Mouse (Mus musculus) liver, embryonic 14.5 days (tissue): ENCODE data around the gene Gclm. TPM values are rescaled to one million over a fixed set of nuclear protein-coding genes. Genes with fewer than 3 reads are reported as not detected.
"Not testable (repeated sequence)": the region's sequence is repeated elsewhere in the genome, so short reads cannot be mapped to it uniquely, and the experiment has no call there.

Source experiments
- ATAC-seq: fragments of 200-750 bp; cut with Nextera tagmentation; 2 replicates; pipeline ENCODE4 v1.8.0; 2017; ENCODE audit warnings: moderate number of reproducible peaks, mild to moderate bottlenecking, moderate library complexity; ENCODE audit not compliant: insufficient read depth
- DNase-seq, 3 experiments: peaks; one replicate each; pipeline ENCODE4 v3.0.0-alpha.2; 2012 to 2013; ENCODE audit warnings: low read depth in 3 of 3, low spot score in 3 of 3
- H3K27ac ChIP-seq: fragments of 300-500 bp; sonication (generic); 2 replicates; pipeline ENCODE4 v1.5.1; 2014; ENCODE audit warnings: moderate library complexity, mild to moderate bottlenecking, control low read depth, inconsistent platforms
- H3K27me3 ChIP-seq: fragments of 300-500 bp; sonication (generic); 2 replicates; pipeline ENCODE4 v1.6.1; 2014; ENCODE audit warnings: mild to moderate bottlenecking, low read length, moderate library complexity; ENCODE audit not compliant: control insufficient read depth, insufficient read depth
- H3K36me3 ChIP-seq: fragments of 300-500 bp; sonication (generic); replicated peaks from 2 replicates; pipeline ENCODE4 v1.6.1; 2014; ENCODE audit warnings: low read depth; ENCODE audit not compliant: control insufficient read depth, insufficient read depth
- H3K4me1 ChIP-seq, 2 experiments: fragments of 200-500 bp in 1 of 2; fragments of 300-500 bp in 1 of 2; sonication (generic) in 1 of 2; replicated peaks; 2 replicates each; pipeline ENCODE4 v1.6.1; 2012 to 2014; ENCODE audit warnings: antibody characterized with exemption in 1 of 2, inconsistent platforms in 1 of 2, low read length in 1 of 2; ENCODE audit not compliant: control insufficient read depth in 2 of 2, insufficient read depth in 2 of 2
- H3K4me2 ChIP-seq: fragments of 300-500 bp; sonication (generic); 2 replicates; pipeline ENCODE4 v1.6.1; 2014; ENCODE audit warnings: low read depth, mild to moderate bottlenecking, control low read depth, moderate library complexity
- H3K4me3 ChIP-seq, 2 experiments: fragments of 200-500 bp in 1 of 2; fragments of 300-500 bp in 1 of 2; sonication (generic) in 1 of 2; 2 replicates each; pipeline ENCODE4 v1.5.1; 2012 to 2014; ENCODE audit warnings: low read depth in 2 of 2, low read length in 2 of 2, mild to moderate bottlenecking in 2 of 2, control low read depth in 1 of 2, inconsistent platforms in 1 of 2, moderate library complexity in 1 of 2; ENCODE audit not compliant: insufficient read depth in 1 of 2
- H3K9ac ChIP-seq: fragments of 300-500 bp; sonication (generic); replicated peaks from 2 replicates; pipeline ENCODE4 v1.6.1; 2014; ENCODE audit warnings: mild to moderate bottlenecking, control low read depth, moderate library complexity
- H3K9me3 ChIP-seq: fragments of 300-500 bp; sonication (generic); 2 replicates; pipeline ENCODE4 v1.6.1; 2016; ENCODE audit warnings: low read length, mixed read lengths; ENCODE audit not compliant: control insufficient read depth
- CTCF ChIP-seq: IDR thresholded peaks from 2 replicates; pipeline ENCODE4 v1.5.1; 2016; ENCODE audit warnings: antibody characterized with exemption, low read depth, control low read depth
- EP300 ChIP-seq: IDR thresholded peaks from 2 replicates; pipeline ENCODE4 v1.6.1; 2016; ENCODE audit warnings: antibody characterized with exemption, low read depth
- WGBS: fragments of 180-500 bp; shearing (Covaris S2); extraction: QIAGEN DNeasy Blood & Tissue Kit; methylation state at CpG from one replicate; pipeline ENCODE4 v1.1.7; 2014; ENCODE audit not compliant: insufficient replicate concordance; 5-methylcytosine and 5-hydroxymethylcytosine counted together
- polyA plus RNA-seq, 2 experiments: library from polyadenylated mRNA; depleted of rRNA in 1 of 2; stranded (reverse) in 1 of 2; unstranded in 1 of 2; fragments of >200 nt; fragmentation: Nextera tagmentation in 1 of 2; extraction: Ambion mirVana in 1 of 2; gene quantifications; 2 replicates each; pipeline versions ENCODE4 v1.2.1 to v1.2.3; 2012 to 2014

Gclm gene
- polyA plus RNA-seq, 2 experiments = 140 to 360 TPM

DNA sequence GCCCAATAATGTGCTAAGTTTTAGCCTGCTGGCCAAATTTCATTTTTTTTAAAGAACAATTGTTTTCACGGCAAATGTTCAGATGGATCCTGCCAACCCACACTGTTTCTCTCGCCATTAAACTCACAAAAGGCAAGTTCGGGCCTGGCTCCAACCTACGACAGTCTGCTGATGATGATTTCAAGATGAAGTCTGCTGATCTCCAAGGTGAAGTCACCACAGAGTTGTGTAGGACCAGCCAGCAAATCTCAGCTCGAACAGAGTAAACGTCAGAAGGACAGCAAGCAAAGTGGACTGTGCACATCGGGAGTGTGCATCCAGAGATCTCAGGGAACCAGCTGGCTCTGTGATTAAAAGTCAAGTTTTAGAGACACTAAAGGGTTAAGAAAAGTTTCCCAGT, 34.5 kb upstream of the Gclm start:
- TF ChIP-seq EP300 = no peak
- TF ChIP-seq CTCF = no peak
- WGBS = 66% methylated on average over 7 of the region's 7 CpGs
- no peak for DNase-seq

DNA sequence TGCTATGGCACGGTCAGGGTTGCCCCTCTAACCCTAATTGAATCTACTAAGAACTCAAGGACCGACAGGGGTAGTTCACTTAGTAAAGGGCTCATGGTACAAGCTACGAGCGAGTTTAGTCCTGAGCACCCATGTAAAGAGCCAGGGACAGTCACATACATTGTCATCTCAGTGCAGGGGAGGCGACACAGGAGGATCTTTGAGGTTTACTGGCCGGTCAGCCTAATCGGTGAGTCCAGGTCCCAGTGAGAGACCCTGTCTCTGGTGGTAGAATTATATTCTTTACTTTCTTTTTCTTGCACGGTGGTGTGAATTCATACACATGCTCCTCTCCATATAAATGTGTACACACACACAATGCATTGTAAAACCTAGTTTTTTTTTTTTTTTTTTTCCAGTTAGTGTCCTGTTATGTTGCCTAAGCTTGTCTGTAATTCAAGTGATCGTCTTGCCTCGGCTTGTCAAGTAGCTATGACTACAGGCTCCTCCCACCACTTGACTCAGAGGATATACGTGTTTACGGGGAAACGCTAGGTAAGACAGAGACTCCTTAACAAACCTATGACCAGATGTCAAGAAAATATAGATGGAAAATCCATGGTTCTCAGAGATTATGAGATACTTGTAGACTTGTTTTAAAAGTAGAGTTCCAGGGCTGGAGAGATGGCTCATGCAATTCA, 33.8 kb upstream of the Gclm start:
- Histone ChIP-seq H3K27ac (no peak overlapping the region), H3K4me1 (peaks cover 0 to 8% of the 10 kb centered on the region in 2 experiments; a peak in 2 of 4 replicates), H3K27me3 (no peaks in the 10 kb centered on the region), H3K4me3 (no peak overlapping the region), H3K9ac (no peak overlapping the region), H3K4me2 (no peak overlapping the region), H3K36me3 (no peaks in the 10 kb centered on the region), H3K9me3 (no peaks in the 10 kb centered on the region)
- ATAC-seq (no peak), DNase-seq (no peak)
- TF ChIP-seq EP300 (no peak), CTCF (no peak)
- 68% methylated on average over 13 of the region's 13 CpGs for WGBS

More for the DNA sequence above, 34.5 kb upstream of the Gclm start:
- no peaks in the 10 kb centered on the region for H3K9me3 ChIP-seq
- no peaks in the 10 kb centered on the region for H3K36me3 ChIP-seq
- ATAC-seq = no peak
- no peak overlapping the region for H3K4me2 ChIP-seq
- H3K9ac ChIP-seq = no peak overlapping the region
- peaks cover 0 to 9% of the 10 kb centered on the region in 2 experiments; a peak in 2 of 4 replicates for H3K4me1 ChIP-seq
- no peaks in the 10 kb centered on the region for H3K27me3 ChIP-seq
- H3K27ac ChIP-seq = no peak overlapping the region
- H3K4me3 ChIP-seq = no peak overlapping the region

DNA sequence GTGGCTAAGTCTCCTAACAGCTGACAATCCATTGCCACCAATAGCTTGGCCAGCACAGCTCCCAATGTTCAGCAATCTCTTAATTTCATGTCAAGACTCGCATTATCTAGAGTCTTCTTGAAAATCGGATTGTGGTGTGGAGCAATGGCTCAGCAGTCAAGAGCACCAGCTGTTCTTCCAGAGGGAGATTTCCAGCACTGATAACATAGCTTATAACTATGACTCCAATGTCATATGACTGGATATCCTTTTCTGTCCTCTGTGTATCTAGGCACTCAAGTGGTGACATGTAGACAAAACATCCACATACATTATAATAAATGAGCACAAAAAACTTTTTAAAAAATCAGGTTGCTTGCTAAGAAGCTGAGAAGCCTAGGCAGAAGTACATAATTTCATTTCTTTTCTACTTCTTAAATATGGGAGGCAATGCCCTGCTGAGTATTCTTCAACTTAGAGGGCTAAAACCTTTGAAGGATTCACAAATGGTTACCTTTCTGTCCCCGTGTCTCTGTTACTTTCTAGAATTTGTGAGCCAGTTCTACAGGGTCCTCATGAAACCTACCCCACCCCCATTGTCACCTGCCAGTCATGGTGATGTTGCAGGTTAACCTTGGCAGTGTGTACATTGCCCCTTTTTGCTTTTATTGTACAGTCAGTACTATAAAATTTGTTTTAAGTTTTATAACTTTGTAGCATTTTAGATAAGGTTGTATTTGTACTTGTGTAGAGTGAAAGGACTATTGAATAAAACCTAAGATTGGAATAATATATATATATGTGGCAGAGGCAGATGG, 23.9 kb upstream of the Gclm start:
- Histone ChIP-seq H3K27ac (no peak overlapping the region), H3K27me3 (no peaks in the 10 kb centered on the region), H3K36me3 (no peaks in the 10 kb centered on the region), H3K4me3 (no peak overlapping the region), H3K4me1 (no peaks in the 10 kb centered on the region), H3K9ac (no peak overlapping the region), H3K4me2 (no peak overlapping the region), H3K9me3 (no peaks in the 10 kb centered on the region)
- ATAC-seq (no peak), DNase-seq (no peak)
- WGBS = 50% methylated on average over 3 of the region's 3 CpGs
- TF ChIP-seq CTCF (no peak), EP300 (no peak)

DNA sequence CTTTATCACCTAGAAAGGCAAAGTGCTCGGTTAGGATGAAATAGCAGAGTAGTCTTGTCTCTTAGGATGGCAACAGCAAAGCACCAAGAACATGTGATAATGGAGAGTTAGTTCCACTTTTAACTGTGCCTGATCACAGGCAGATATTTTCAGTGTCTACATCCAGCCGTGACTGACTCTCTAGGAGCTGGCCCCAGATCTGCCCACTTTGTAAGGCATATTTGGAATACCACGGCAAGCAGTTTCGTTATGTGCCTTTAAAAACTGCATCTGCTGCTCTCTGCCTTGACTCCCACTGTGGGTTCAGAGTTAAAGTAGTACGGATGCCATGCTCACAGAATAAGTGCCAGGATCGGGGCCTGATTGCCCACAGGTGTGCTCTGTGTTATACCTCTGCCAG, 18.4 kb upstream of the Gclm start:
- H3K4me1 ChIP-seq, H3K27ac ChIP-seq, H3K4me2 ChIP-seq, H3K9me3 ChIP-seq, H3K27me3 ChIP-seq, H3K4me3 ChIP-seq, ATAC-seq, H3K9ac ChIP-seq, DNase-seq, H3K36me3 ChIP-seq: not testable (repeated sequence)
- WGBS = 56% methylated on average over 6 of the region's 6 CpGs

DNA sequence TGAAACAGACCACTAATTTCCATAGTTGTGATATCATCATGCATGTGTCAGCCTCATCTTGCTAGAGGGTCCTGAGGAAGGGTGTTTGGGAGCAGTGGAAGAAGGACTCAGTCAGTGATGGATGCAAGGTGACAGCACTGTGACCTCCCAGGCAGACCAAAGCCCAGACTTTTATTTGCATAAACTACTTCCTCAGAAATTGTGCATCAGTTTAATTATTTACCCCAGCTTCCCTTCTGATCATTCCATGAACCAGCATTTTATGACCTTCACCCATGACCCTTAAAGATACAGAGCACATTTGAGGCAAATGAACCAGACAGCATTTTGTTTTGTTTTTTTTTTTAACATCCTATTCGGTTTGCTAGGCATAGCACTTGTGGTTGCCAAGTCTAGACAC, 9.6 kb upstream of the Gclm start:
- TF ChIP-seq EP300 (no peak), CTCF (no peak)
- Histone ChIP-seq H3K9ac (no peak overlapping the region), H3K27me3 (no peaks in the 10 kb centered on the region), H3K27ac (no peak overlapping the region), H3K4me3 (no peak overlapping the region), H3K9me3 (no peaks in the 10 kb centered on the region), H3K36me3 (no peaks in the 10 kb centered on the region), H3K4me2 (no peak overlapping the region), H3K4me1 (peaks cover 0 to 2% of the 10 kb centered on the region in 2 experiments; a peak in 2 of 4 replicates)
- ATAC-seq = no peak
- DNase-seq = no peak
- WGBS = 35% methylated on average over 1 of the region's 1 CpGs
